Mouse (Mus musculus) liver, embryonic 16.5 days (tissue): Measurements from ENCODE around the gene Clba1. TPM values are rescaled to one million over a fixed set of nuclear protein-coding genes. Genes with fewer than 3 reads are reported as not detected.

Experiments
- ATAC-seq: fragments of 200-750 bp; cut with Nextera tagmentation; 2 replicates; pipeline ENCODE4 v1.8.0; 2017; ENCODE audit warnings: low read depth, mild to moderate bottlenecking, moderate number of reproducible peaks, moderate library complexity
- H3K27ac ChIP-seq: fragments of 300-500 bp; sonication (generic); 2 replicates; pipeline ENCODE4 v1.5.1; 2014; ENCODE audit warnings: mild to moderate bottlenecking, low read length
- H3K27me3 ChIP-seq: fragments of 300-500 bp; sonication (generic); 2 replicates; pipeline ENCODE4 v1.6.1; 2014; ENCODE audit warnings: low read depth, low read length, mixed read lengths; ENCODE audit not compliant: control insufficient read depth, insufficient read depth
- H3K36me3 ChIP-seq: fragments of 300-500 bp; sonication (generic); 2 replicates; pipeline ENCODE4 v1.6.1; 2014; ENCODE audit warnings: mild to moderate bottlenecking; ENCODE audit not compliant: control insufficient read depth, insufficient read depth
- H3K4me1 ChIP-seq: fragments of 300-500 bp; sonication (generic); 2 replicates; pipeline ENCODE4 v1.6.1; 2014; ENCODE audit warnings: low read depth, low read length, mixed read lengths; ENCODE audit not compliant: control insufficient read depth
- H3K4me2 ChIP-seq: fragments of 300-500 bp; sonication (generic); 2 replicates; pipeline ENCODE4 v1.6.1; 2014; ENCODE audit warnings: low read depth, low read length, mixed read lengths
- H3K4me3 ChIP-seq: fragments of 300-500 bp; sonication (generic); 2 replicates; pipeline ENCODE4 v1.5.1; 2014; ENCODE audit warnings: low read depth, mild to moderate bottlenecking, low read length
- H3K9ac ChIP-seq: fragments of 300-500 bp; sonication (generic); 2 replicates; pipeline ENCODE4 v1.6.1; 2014; ENCODE audit warnings: low read depth, low read length
- H3K9me3 ChIP-seq: fragments of 300-500 bp; sonication (generic); replicated peaks from 2 replicates; pipeline ENCODE4 v1.6.1; 2016; ENCODE audit warnings: low read length; ENCODE audit not compliant: control insufficient read depth
- WGBS: fragments of 180-500 bp; shearing (Covaris S2); extraction: QIAGEN DNeasy Blood & Tissue Kit; methylation state at CpG from one replicate; pipeline ENCODE4 v1.1.7; 2014; ENCODE audit not compliant: insufficient replicate concordance; 5-methylcytosine and 5-hydroxymethylcytosine counted together
- polyA plus RNA-seq: library from polyadenylated mRNA; unstranded; fragments of >200 nt; fragmentation: Nextera tagmentation; extraction: Ambion mirVana; gene quantifications from 2 replicates; pipeline ENCODE4 v1.2.1, GENCODE M21; 2015

Clba1 gene
- 0.34 and 0.39 TPM in 2 replicates for polyA plus RNA-seq

DNA sequence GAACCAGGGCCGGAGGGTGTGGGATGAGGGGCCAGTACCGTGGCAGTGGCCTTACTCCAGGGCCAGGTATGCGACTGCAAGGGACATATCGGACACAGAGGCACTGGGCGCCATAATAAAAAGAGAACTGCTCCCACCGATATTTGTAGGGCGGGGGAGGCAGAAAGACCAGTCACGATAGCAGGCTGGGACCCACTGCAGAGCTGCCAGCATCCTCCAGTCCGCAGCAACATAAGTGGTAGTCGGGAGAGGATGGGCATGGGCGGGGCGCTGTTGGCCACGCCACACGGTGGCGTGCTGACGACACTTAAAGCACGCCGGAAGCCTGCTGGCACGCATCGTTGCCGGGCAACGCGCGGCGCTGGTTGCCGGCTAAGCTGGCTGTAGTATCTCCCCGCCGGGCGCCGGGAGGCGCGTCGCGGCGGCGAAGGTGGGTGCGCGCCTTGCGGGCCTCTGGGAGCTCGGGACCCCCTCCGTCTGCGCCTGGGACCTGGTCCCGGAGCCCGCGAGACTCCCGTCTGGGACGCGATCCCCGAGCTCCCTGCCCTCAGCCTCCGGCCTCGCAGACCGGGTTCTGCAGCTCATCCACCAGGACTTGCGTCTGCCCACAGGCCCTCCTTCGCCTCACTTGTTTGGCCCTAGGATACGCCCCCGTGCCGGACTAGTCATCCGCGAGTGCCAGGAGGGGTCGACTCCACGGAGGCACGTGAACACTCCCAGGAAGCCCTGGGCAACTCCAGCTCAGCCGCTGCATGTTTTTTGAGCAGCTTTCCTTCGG, at the start of gene Clba1:
Gene Clba1 (plus strand): TSS at position 351 of the 778 bp plus-strand sequence.
- peak within 1 kb of the TSS; percentile 78 for H3K4me2 ChIP-seq
- H3K36me3 ChIP-seq, result no peaks in the 10 kb centered on the region
- ATAC-seq, result peak; percentile 89
- H3K4me1 ChIP-seq, result peaks cover 8% of the 10 kb centered on the region
- peak within 1 kb of the TSS; percentile 64 for H3K4me3 ChIP-seq
- no peaks in the 10 kb centered on the region for H3K9me3 ChIP-seq
- peak within 1 kb of the TSS; percentile 33; the same call in 1 of the 2 replicates for H3K9ac ChIP-seq
- peaks cover 35% of the 10 kb centered on the region for H3K27me3 ChIP-seq
- H3K27ac ChIP-seq, result no peak within 1 kb of the TSS
- 2% methylated on average over 64 of the region's 64 CpGs for WGBS

DNA sequence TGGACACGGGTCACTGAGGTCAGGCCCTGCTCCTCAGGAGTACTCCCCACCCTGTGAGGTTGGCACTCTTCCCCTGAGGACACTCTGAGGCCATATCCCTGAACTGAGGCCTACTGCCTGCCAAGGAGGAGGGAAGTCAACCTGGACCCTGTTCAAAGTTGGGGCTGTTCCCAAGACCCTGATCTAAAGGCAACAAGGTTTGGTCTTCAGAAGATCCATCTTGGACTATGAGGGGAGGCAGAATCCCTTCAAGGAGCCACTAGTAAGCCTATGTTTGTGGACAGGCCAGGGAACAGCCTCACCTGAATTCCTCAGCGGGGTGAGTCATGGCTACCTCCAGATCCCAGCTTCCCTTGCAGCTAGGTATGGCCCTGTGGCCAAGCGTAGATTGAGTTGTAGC, 49.3 kb upstream of the Clba1 start:
- Histone ChIP-seq H3K9me3 (no peaks in the 10 kb centered on the region), H3K36me3 (no peaks in the 10 kb centered on the region), H3K4me1 (peaks cover 3% of the 10 kb centered on the region; the same call in 1 of the 2 replicates), H3K27me3 (no peaks in the 10 kb centered on the region), H3K4me3 (no peak overlapping the region), H3K9ac (no peak overlapping the region), H3K27ac (no peak overlapping the region), H3K4me2 (no peak overlapping the region)
- ATAC-seq, result no peak
- 72% methylated on average over 3 of the region's 3 CpGs for WGBS

DNA sequence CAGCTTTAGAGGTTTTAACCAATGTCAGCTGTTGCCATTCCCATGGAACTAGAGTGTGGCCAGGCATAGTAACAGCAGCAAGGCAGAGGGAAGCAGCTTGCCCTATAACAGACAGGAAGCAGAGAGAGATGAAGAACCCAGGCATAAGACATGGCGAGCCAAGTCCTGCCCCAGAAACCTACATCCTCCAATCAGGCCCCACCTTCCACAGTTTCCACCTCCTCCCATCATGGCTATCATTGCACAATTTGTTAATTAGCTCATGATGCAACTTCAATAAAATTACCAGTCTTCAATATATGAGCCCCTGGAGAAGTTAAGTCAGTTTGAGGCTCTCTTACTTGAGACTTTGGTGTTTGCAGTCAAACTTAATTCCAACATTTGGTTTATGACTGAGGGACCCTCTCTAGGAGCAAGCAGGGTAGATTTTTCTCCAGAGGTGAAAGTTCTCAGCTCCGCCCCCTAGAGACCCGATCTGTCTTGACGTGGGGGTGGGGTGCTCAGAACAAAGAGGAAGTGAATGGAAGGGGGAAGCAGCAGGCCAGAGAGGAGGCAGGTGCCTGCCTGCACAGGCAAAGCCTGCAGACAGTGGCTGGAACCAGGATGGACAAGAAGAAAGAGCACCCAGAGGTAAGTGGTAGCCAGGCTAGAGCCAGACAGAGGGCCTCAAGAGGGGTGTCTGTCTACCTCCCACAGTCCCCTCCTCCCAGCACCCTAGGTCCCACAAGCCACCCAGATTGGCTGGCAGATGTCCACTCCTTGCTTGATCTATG, 48.4 kb upstream of the Clba1 start, which contains the start of gene Pld4:
Gene Pld4 (plus strand): TSS at position 502 of the 773 bp plus-strand sequence.
- no peaks in the 10 kb centered on the region for H3K27me3 ChIP-seq
- peak within 1 kb of the TSS; percentile 26 for H3K4me3 ChIP-seq
- no peaks in the 10 kb centered on the region for H3K36me3 ChIP-seq
- 21% methylated on average over 4 of the region's 4 CpGs for WGBS
- peak within 1 kb of the TSS; percentile 41 for H3K27ac ChIP-seq
- no peaks in the 10 kb centered on the region for H3K9me3 ChIP-seq
- ATAC-seq, result no peak
- H3K4me1 ChIP-seq, result peaks cover 3% of the 10 kb centered on the region; the same call in 1 of the 2 replicates
- H3K9ac ChIP-seq, result no peak within 1 kb of the TSS
- no peak within 1 kb of the TSS for H3K4me2 ChIP-seq

GRCm38 (mm10) chr12:112761411-112761810, 47.3 kb upstream of the Clba1 start:
- no peak for ATAC-seq
- no peaks in the 10 kb centered on the region for H3K4me1 ChIP-seq
- peak overlapping the region; percentile 50 for H3K27ac ChIP-seq
- no peak overlapping the region for H3K9ac ChIP-seq
- H3K27me3 ChIP-seq, result no peaks in the 10 kb centered on the region
- H3K4me2 ChIP-seq, result no peak overlapping the region
- peak overlapping the region; percentile 26; the same call in 1 of the 2 replicates for H3K4me3 ChIP-seq
- H3K9me3 ChIP-seq, result no peaks in the 10 kb centered on the region
- H3K36me3 ChIP-seq, result no peaks in the 10 kb centered on the region
- WGBS, result 32% methylated on average over 4 of the region's 4 CpGs

DNA sequence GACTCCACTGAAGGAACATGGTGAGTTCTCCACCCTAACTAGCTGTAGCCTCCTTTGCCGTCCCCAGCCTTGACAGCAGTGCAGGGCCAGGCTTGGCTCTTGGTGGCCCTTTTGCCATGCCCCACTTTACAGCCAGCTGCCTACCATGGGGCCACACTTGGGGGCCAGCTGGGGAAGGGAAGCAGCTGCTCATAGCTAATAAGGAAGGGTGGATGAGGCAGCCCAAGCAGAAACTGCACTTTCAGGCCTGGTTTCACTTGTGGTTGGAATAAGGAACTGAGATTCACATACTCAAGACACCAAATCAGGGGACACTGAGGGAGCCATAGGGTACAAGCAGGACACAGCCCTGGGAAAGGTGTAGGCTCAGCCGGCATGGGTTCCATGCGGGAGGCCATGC, 46.7 kb upstream of the Clba1 start:
- Histone ChIP-seq H3K36me3 (no peaks in the 10 kb centered on the region), H3K9ac (no peak overlapping the region), H3K27me3 (no peaks in the 10 kb centered on the region), H3K4me3 (peak overlapping the region; percentile 15), H3K4me1 (no peaks in the 10 kb centered on the region), H3K4me2 (no peak overlapping the region), H3K27ac (peak overlapping the region; percentile 50), H3K9me3 (no peaks in the 10 kb centered on the region)
- ATAC-seq, result peak; percentile 41
- 64% methylated on average over 3 of the region's 3 CpGs for WGBS

GRCm38 (mm10) chr12:112763176-112763575, 45.6 kb upstream of the Clba1 start:
- no peak overlapping the region for H3K4me3 ChIP-seq
- H3K9ac ChIP-seq, result no peak overlapping the region
- no peak for ATAC-seq
- H3K4me2 ChIP-seq, result no peak overlapping the region
- no peaks in the 10 kb centered on the region for H3K36me3 ChIP-seq
- no peaks in the 10 kb centered on the region for H3K27me3 ChIP-seq
- no peaks in the 10 kb centered on the region for H3K4me1 ChIP-seq
- no peak overlapping the region for H3K27ac ChIP-seq
- H3K9me3 ChIP-seq, result no peaks in the 10 kb centered on the region
- 49% methylated on average over 4 of the region's 4 CpGs for WGBS

DNA sequence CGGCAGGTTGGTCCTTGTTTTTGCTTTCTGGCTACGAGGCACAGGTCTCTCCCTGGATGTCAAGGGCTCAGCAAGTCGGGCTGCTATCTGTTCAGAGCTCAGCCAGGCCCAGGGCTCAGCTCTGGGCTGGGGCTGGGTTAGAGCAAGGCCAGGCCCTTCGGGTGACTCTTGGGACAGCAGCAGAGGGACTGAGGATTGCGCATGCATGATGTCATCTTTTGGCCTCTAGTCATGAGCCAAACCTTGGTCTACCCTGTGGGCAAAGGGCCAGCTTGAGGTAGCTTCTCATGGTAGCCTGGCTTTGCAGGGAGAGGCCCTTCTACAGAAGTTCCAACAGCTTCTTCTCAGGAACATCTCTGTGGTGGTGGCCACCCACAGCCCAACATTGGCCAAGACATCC, 44.6 kb upstream of the Clba1 start:
- 47% methylated on average over 5 of the region's 5 CpGs for whole genome bisulfite sequencing
- no peak for ATAC-seq

GRCm38 (mm10) chr12:112764991-112765390, 43.7 kb upstream of the Clba1 start:
- H3K27ac ChIP-seq, result no peak overlapping the region
- no peaks in the 10 kb centered on the region for H3K27me3 ChIP-seq
- H3K36me3 ChIP-seq, result no peaks in the 10 kb centered on the region
- no peak overlapping the region for H3K4me3 ChIP-seq
- no peak for ATAC-seq
- no peaks in the 10 kb centered on the region for H3K4me1 ChIP-seq
- WGBS, result 55% methylated on average over 7 of the region's 7 CpGs
- no peak overlapping the region for H3K9ac ChIP-seq
- H3K9me3 ChIP-seq, result no peaks in the 10 kb centered on the region
- H3K4me2 ChIP-seq, result no peak overlapping the region

More for the DNA sequence above, 44.6 kb upstream of the Clba1 start:
- Histone ChIP-seq H3K36me3 (no peaks in the 10 kb centered on the region), H3K9me3 (no peaks in the 10 kb centered on the region), H3K4me2 (no peak overlapping the region), H3K27me3 (no peaks in the 10 kb centered on the region), H3K4me3 (no peak overlapping the region), H3K4me1 (no peaks in the 10 kb centered on the region), H3K9ac (no peak overlapping the region), H3K27ac (no peak overlapping the region)

DNA sequence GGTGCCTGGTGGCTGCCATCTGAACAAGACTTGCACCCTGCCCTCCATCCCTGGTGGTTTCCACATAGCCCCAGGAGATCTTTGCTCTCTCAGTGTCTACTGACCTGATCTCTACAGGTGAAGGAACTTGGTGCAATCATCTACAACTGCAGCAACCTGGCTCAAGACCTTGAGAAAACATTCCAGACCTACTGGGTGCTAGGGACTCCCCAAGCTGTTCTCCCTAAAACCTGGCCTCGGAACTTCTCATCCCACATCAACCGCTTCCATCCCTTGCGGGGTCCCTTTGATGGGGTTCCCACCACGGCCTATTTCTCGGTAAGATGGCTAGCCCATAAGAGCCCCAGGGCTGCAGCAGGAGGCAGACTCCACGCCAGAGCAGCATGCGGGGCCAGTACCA, 42.2 kb upstream of the Clba1 start:
- H3K4me2 ChIP-seq, result no peak overlapping the region
- H3K27me3 ChIP-seq, result no peaks in the 10 kb centered on the region
- 84% methylated on average over 7 of the region's 7 CpGs for WGBS
- no peaks in the 10 kb centered on the region for H3K9me3 ChIP-seq
- no peaks in the 10 kb centered on the region for H3K4me1 ChIP-seq
- no peak overlapping the region for H3K27ac ChIP-seq
- H3K4me3 ChIP-seq, result no peak overlapping the region
- H3K9ac ChIP-seq, result no peak overlapping the region
- H3K36me3 ChIP-seq, result no peaks in the 10 kb centered on the region
- no peak for ATAC-seq
